Mouse (Mus musculus): ENCODE data around the gene Chfr.

The Chfr gene

DNA sequence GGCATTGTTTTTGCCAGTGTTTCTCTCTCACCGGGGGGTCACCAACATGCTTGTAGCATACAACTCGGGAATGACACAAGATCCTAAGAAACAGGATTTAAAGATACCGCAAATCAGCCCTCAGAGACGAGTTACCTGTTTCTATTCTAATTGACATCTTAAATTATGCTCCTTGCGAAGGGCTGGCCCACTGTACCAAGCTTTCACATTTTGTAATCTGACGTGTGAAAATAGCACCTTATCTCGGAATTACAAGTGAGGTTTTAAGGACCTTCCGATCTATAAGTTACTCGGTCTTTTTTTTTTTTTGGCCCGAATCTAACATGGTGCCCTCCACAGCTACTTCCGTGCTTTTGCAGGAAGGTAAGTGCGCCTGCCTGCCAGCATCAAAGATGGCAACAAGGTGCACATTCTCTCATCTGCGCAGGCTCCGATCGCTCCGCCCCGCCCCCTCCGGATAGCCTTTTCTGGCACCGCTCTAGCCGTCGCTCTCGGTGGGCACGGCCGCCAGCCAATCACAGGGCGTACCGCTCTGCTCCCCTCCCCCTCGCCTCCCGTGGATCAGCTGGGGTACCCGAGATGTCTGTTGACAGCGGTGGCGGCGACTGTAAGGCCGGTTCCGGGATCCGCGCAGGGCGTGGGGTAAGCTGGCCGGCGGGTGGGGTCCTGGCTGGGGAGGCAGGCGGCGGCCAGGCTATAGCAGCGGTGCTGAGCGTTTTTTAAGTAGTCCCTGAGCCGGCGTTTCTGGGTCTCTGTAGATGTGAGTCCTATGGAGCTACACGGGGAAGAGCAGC lies at the start of gene Chfr:
Chfr (plus strand) TSS at position 550 of the 794 bp plus-strand sequence.
- DNase-seq (ENCODE audit: low spot score) = peak; percentile 99

DNA sequence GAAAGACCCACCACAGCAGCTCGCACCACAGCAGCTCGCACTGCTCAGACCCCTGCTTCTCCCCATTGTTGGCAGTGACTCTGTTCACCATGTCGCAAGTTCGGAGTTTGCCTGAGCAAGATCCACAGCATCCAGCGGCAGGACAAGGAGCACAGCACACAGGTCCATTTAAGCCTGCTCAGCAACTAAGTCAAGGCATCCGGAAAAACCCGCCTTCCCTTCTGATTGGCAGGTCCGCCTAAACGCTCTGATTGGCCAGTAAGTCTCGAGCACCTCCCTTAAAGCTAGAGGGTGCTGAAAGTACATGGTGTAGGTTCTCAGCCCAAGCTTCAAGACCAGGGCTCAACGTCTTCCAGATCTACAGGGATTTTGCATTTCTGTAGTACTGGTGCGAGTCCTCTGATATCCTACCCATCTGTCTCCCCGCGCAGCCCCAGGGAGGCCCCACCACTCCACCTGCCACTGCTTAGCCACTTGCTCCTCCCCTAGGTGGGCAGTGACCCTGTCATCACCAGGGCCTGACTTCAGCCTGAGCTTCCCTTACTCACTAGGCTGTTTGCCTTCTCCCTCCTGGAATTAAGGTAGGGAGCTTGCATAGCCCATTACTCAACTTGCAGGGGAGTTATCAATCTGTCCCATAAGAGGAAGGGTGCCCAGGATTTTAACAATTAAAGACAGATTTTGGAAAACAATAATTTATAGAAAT lies 49.3 kb upstream of the Chfr start:
- no peak for DNase-seq (ENCODE audit: low spot score)

GRCm38 (mm10) chr5:110091546-110091945 lies 44.1 kb upstream of the Chfr start:
- no peak for DNase-seq (ENCODE audit: low spot score)

GRCm38 (mm10) chr5:110094030-110094846 lies 41.4 kb upstream of the Chfr start, which contains the start of gene Gm35315:
Gene Gm35315, minus strand, starts transcription at chr5:110094420.
- DNase-seq (ENCODE audit: low spot score) = peak; percentile 94

DNA sequence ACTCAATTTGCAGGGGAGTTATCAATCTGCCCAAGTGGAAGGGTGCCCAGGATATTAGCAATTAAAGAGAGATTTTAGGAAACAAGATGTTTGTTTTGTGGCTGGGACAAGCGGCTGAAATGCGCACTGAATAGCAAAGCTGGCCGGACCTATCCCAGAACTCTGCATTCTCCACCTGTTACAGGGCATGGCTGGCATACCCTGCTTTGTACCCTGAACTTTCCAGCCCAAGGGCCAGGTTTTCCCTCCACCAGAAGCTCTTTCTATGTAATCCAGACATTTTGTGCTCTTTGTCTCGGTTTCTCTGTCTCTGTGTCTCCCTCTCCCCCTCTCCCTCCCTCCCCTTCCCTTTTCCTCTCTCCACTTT lies 40.8 kb upstream of the Chfr start:
- no peak for DNase-seq (ENCODE audit: low spot score)

- DNase-seq (ENCODE audit: low spot score) = no peak
These were observed 36.6 kb upstream of the Chfr start for GRCm38 (mm10) chr5:110098991-110099477.

DNA sequence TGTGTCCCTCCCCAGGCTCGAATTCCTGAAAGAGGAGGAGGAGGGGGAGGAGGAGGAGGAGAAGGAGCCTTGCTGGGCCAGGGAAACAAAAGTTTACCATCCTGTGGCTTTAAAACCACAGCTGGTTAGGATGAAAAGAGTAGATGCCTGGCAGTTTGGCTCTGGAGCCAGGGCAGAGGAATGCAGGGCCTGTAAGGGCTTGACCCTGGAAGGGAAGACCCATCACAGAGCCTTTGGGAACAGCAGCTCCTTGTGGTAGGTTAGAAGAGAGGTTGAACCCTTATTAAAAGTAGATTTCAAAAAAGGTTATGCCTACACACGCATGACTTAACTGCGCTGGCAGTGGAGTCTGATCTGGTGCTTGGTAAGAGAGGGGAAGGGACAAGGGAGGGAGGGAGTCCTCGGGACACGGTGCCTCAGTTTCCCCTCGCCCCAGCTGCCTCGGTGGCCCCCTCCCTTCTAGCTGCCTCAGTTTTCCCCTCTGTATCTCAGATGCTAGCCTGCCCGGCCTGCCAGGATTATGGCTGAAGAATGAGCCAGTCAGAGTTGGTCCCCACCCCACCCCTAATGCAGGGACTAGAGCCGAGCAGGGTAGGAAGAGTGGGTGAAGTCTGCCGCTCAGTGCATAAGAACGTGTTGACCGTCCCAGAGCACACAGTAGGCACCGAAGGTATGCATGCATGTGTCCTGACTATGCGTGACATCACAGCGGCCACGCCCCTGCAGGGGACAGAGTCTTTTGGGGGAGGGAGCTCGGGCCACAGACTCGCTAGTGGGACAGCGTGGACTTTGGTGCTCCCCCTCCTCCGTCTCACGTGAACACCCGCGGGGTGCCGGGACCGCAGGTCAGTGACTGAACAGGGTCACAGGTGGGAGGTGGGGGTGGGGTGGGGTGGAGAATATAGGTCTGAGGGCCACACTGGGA lies 35.7 kb upstream of the Chfr start, which contains the start of gene Plcxd1:
Plcxd1 (plus strand) TSS at position 314 of the 925 bp plus-strand sequence.
- DNase-seq (ENCODE audit: low spot score) = no peak

DNA sequence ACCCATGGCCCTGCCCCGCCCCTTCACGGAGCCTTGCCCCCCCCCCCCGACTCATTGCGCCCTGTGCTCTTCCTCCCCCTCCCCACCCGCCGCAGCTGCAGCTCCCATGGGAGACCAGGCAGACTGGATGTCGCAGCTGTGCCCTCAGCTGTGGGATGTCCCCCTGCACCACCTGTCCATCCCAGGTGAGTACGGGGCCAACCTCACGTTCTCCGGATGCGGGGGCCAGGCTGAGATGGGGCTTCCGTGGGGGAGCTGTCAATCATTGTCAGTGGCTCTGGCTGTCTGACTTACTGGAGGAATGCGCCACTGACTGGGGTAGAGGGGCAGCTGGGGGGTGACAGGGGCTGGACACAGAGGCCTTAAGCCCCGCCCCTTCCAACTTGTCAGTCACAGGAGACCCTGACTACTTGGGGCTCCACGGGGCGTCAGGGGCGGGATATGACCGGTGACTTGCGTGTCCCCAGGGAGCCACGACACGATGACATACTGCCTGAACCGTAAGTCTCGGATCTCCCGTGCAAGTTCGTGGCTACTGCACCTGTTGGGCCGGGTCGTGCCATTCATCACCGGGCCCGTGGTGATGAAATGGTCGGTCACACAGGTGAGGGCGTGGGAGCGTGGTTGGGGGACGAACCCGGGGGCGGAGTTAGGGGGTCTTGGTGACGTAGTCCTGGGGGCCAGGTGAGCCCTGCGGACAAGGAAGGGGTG lies 34.6 kb upstream of the Chfr start:
- peak; percentile 59 for DNase-seq (ENCODE audit: low spot score)

DNA sequence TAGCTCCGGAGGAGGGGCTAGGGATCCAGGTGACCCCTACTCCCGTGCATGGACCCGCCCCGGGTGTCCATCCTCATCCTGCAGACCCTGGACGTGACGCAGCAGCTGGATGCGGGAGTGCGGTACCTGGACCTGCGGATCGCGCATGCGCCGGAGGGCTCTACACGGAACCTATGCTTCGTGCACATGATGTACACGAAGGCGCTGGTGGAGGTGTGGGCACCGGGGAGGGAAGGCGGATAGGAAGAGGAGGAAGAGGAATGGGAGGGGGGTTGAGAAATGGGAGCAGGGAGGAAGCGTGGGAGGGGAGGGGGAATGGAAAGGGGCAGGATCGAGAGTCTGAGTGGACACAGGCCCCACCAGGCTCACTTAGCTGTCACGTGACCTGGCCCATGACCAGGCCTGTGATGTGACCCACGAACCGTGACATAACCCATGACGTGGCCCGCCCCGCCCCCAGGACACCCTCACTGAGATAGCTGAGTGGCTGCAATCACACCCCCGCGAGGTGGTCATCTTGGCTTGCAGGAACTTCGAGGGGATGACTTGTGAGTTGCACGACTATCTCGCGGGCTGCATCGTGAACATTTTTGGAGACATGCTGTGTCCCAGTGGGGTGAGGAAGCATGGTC lies 33.8 kb upstream of the Chfr start:
- DNase-seq (ENCODE audit: low spot score) = peak; percentile 35

DNA sequence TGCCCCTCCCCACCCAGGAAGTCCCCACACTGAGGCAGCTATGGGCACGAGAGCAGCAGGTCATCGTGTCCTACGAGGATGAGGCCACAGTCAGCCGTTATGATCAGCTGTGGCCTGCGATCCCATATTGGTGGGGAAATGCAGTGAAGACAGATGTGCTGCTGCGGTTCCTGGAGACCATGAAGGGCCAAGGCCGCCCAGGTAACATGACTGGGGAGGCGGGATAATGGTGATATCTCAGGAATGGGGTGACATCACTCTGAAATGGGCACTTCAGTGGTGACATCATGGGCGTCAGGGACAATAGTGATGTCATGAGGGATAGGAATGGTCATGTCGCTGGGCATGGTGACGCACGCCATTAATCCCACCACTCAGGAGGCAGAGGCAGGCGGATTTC lies 33.2 kb upstream of the Chfr start:
- no peak for DNase-seq (ENCODE audit: low spot score)

- no peak for DNase-seq (ENCODE audit: low spot score)
These were observed 32.6 kb upstream of the Chfr start for GRCm38 (mm10) chr5:110102853-110103625.

- DNase-seq (ENCODE audit: low spot score) = no peak
These were observed 31.6 kb upstream of the Chfr start for GRCm38 (mm10) chr5:110103901-110104615.

DNA sequence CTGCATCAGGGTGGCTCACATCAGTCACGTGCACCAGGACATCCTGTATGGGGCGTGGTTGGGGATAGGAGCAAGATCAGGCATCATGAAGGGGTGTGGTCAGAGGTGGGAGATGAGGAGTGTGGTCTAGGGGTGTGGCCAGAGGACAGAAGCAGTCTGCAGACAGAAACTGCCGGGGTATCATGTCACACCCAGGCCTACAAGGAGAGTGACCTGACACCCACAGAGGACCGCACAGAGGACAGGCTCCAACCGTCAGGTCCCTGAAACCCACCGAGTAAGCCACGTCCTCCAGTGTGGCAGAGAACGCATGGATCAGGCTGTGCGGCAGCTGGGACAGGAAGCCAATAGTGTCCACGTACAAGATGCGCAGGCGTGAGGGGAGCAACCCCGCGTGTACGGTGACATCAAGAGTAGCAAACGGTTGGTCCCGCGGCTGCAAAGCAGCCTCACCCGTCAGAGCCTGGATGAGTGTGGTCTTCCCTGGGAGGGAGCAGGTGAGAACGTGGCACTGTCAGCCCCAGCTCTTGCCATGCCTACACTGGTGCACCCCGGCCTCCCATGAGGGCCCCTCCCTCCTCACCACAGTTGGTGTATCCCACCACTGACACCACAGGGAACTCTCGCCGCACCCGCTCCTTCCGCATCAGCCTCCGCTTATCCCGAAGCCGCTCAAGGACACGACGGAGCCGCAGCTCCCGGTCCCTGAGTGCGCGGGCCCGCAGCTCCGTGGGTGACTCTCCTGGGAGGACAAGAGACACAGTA lies 30.8 kb upstream of the Chfr start:
- no peak for DNase-seq (ENCODE audit: low spot score)

DNA sequence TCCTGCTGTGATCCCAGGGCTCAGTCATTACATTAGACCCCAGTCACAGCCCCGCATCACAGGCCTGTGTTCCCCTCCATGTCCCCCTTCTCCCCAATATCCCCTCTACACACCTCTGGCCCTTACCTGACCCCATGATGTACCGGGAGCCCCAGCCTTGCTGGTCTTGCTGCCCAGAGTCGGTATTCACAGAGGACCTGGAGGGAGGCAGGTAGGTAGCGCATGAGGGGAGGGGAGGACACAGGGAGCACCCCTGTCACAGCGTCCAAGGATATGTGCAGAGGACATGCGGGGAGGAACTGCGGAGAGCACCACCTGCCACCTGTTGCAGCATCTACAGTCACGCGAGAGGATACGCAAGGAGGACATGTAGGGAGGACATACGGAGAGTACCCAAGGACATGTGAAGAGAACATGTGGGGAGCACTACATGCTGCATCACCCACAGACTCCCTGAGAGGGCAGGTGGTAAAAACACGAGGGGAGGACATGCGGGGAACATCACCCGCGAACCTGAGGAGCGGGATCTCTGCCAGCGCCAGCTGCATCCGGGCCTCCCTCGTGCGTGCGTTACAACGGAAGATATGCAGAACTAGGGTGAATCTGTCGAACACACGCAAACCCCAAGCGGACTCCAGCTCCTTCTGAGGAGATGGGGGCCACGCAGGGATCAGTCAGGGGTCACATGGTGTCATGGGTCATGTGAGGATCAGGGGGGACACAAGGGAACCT lies 29.3 kb upstream of the Chfr start:
- no peak for DNase-seq (ENCODE audit: low spot score)

GRCm38 (mm10) chr5:110106901-110107564 lies 28.6 kb upstream of the Chfr start:
- no peak for DNase-seq (ENCODE audit: low spot score)

DNA sequence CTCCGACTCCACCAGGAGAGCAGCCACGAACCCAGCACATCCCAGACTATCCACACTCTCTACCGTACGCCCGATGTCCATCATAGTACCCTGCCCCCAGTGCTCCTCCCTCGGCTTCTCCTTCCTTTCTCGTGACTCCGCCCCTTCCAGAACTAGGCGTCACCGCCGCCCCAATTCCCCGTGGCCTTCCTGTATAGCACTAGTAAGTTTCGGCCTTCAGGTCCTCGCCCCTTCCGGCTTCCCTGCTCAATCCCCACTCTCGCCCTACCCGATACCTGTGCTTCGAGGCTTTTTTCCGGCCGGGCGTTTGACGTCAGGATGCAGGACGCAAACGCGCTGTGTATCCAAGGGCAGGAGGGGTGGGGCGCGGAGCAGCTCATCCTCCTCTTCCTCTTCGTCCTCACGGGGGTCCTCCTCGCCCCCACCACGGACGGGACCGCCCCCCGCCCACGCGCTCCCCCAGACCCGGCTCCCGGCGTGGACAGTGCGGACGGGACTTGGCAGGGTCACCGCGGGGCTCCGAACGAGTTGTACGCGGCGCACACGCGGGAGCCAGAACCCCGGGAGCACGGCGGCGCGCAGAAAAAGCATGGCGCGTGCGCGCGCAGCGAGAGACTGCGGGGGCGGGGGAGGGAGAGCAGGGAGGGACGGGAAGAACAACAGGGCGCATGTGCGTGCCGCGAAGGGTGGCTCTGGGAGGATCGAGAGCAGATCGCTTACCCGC lies 27.9 kb upstream of the Chfr start, which contains the start of gene Gtpbp6:
Gtpbp6 (minus strand) TSS at position 617 of the 724 bp plus-strand sequence.
- peak; percentile 95 for DNase-seq (ENCODE audit: low spot score)
